Mouse (Mus musculus) adrenal gland, postnatal 10 days (tissue): ENCODE measurements around the gene Cfdp1. TPM values are rescaled to one million over a fixed set of nuclear protein-coding genes. Genes with fewer than 3 reads are reported as not detected.
A peak's percentile ranks its signal among the peaks of the same experiment; 100 is the strongest.
"Not testable (repeated sequence)": the region's sequence is repeated elsewhere in the genome, so short reads cannot be mapped to it uniquely, and the experiment has no call there.

ENCODE experiments used
- DNase-seq: peaks from one replicate; pipeline ENCODE4 v3.0.0; 2021; ENCODE audit warnings: mixed read lengths
- total RNA-seq, 2 experiments: library from RNA; stranded (reverse); gene quantifications; 2 replicates each; pipeline ENCODE4 v1.2.3; 2021

Gene Cfdp1
- total RNA-seq, 2 experiments from 2014 or later: 69.4 to 73.4 TPM

- DNase-seq: no peak
These were observed 9.2 kb upstream of the Cfdp1 start for GRCm38 (mm10) chr8:111863280-111863679.

- no peak for DNase-seq
These were observed 1.9 kb upstream of the Cfdp1 start for GRCm38 (mm10) chr8:111855977-111856376.

- not testable (repeated sequence) for DNase-seq
These were observed 872 bp downstream of the Cfdp1 start for GRCm38 (mm10) chr8:111853219-111853618.

GRCm38 (mm10) chr8:111846746-111847145 lies 7.3 kb downstream of the Cfdp1 start:
- DNase-seq: no peak

GRCm38 (mm10) chr8:111835540-111835939 lies 18.6 kb downstream of the Cfdp1 start:
- no peak for DNase-seq

- DNase-seq: no peak
These were observed 20.1 kb downstream of the Cfdp1 start for GRCm38 (mm10) chr8:111834011-111834410.

- no peak for DNase-seq
These were observed 21.1 kb downstream of the Cfdp1 start for GRCm38 (mm10) chr8:111832983-111833382.

- DNase-seq: no peak
These were observed 22.1 kb downstream of the Cfdp1 start for GRCm38 (mm10) chr8:111831996-111832395.

- no peak for DNase-seq
These were observed 25.5 kb downstream of the Cfdp1 start for GRCm38 (mm10) chr8:111828595-111828994.

GRCm38 (mm10) chr8:111825219-111825618 lies 28.9 kb downstream of the Cfdp1 start:
- DNase-seq: peak; percentile 46

- DNase-seq: no peak
These were observed 29.8 kb downstream of the Cfdp1 start for GRCm38 (mm10) chr8:111824334-111824733.

GRCm38 (mm10) chr8:111821199-111821598 lies 32.9 kb downstream of the Cfdp1 start:
- DNase-seq: no peak

- no peak for DNase-seq
These were observed 33.4 kb downstream of the Cfdp1 start for GRCm38 (mm10) chr8:111820691-111821090.

GRCm38 (mm10) chr8:111820018-111820417 lies 34.1 kb downstream of the Cfdp1 start:
- no peak for DNase-seq

- no peak for DNase-seq
These were observed 35.5 kb downstream of the Cfdp1 start for GRCm38 (mm10) chr8:111818556-111818955.

GRCm38 (mm10) chr8:111815078-111815477 lies 39.0 kb downstream of the Cfdp1 start:
- DNase-seq: no peak

GRCm38 (mm10) chr8:111813818-111814217 lies 40.3 kb downstream of the Cfdp1 start:
- no peak for DNase-seq

- DNase-seq: no peak
These were observed 41.3 kb downstream of the Cfdp1 start for GRCm38 (mm10) chr8:111812835-111813234.

GRCm38 (mm10) chr8:111810656-111811336 lies 43.3 kb downstream of the Cfdp1 start:
- DNase-seq: no peak

GRCm38 (mm10) chr8:111808891-111809622 lies 45.0 kb downstream of the Cfdp1 start:
- no peak for DNase-seq

GRCm38 (mm10) chr8:111808006-111808405 lies 46.1 kb downstream of the Cfdp1 start:
- no peak for DNase-seq

GRCm38 (mm10) chr8:111803362-111803761 lies 50.7 kb downstream of the Cfdp1 start:
- no peak for DNase-seq

- no peak for DNase-seq
These were observed 51.8 kb downstream of the Cfdp1 start for GRCm38 (mm10) chr8:111802256-111802655.

- DNase-seq: no peak
These were observed 52.6 kb downstream of the Cfdp1 start for GRCm38 (mm10) chr8:111801456-111801855.
